Mouse (Mus musculus): ENCODE data around the gene Carns1.

- TF ChIP-seq CTCF (IDR thresholded peaks at IDR 0.05; ENCODE audit: insufficient read depth, low read depth, low read length) (no peak), POLR2A (IDR thresholded peaks at IDR 0.05; ENCODE audit: insufficient read depth, low read depth, low read length) (no peak)
Observed at GRCm38 (mm10) chr19:4126759-4127495, 48.4 kb downstream of the Carns1 start.
